Mouse (Mus musculus): ENCODE data around the gene Igfbp7. TPM values are rescaled to one million over a fixed set of nuclear protein-coding genes. Genes with fewer than 3 reads are reported as not detected.

Igfbp7 gene
- total RNA-seq, 2 experiments from 2014 or later = 22.4 to 26.5 TPM

DNA sequence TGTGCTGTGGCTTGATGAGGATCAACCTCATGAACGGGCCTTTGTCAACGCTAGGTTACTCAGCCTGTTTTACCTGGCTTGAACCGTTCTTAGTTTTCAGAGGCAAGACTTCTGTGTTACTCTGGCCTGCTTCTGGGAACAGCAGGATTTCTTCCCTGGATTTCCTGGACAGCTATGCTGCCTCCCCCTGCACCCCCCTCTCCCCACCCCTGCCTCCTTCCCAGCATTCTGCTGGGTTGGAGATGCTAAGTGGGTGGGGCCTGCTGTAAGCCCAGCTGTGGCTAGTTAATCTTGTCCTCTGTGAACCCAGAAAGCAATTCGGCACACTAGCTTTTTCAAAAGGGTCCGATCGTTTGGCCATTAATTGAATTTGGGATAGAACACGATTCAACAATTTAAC is 7.7 kb downstream of the Igfbp7 start:
- DNase-seq (ENCODE audit: low spot score in 2 of 2) = no peak
- TF ChIP-seq CTCF (conservative IDR thresholded peaks at IDR 0.05) = no peak
- H3K27ac ChIP-seq = no peak overlapping the region

DNA sequence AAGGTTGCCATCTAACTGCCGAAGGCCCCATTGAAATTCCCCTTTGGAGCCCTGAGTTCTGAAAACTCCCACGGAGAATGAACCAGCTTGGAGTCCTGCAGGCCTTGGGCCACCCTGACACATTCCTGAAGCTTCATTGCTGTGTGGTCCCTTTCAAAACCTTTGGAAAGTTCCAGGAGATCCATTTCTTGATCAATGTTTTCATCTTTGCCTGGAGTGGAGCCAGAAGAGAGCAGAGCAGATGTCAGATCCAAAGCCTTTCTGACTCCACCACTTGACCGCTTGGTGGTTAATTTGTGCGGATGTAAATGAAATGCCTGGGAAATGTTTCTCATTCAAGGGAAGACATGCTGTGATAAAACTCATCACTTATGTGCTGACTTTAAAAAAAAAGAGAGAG is 8.8 kb downstream of the Igfbp7 start:
- Histone ChIP-seq H3K4me3 (no peak overlapping the region), H3K27ac (no peak overlapping the region)
- no peak for DNase-seq (ENCODE audit: low spot score in 2 of 2)
- no peak for TF ChIP-seq CTCF (conservative IDR thresholded peaks at IDR 0.05)

More for the DNA sequence above, 7.7 kb downstream of the Igfbp7 start:
- H3K4me3 ChIP-seq = no peak overlapping the region

DNA sequence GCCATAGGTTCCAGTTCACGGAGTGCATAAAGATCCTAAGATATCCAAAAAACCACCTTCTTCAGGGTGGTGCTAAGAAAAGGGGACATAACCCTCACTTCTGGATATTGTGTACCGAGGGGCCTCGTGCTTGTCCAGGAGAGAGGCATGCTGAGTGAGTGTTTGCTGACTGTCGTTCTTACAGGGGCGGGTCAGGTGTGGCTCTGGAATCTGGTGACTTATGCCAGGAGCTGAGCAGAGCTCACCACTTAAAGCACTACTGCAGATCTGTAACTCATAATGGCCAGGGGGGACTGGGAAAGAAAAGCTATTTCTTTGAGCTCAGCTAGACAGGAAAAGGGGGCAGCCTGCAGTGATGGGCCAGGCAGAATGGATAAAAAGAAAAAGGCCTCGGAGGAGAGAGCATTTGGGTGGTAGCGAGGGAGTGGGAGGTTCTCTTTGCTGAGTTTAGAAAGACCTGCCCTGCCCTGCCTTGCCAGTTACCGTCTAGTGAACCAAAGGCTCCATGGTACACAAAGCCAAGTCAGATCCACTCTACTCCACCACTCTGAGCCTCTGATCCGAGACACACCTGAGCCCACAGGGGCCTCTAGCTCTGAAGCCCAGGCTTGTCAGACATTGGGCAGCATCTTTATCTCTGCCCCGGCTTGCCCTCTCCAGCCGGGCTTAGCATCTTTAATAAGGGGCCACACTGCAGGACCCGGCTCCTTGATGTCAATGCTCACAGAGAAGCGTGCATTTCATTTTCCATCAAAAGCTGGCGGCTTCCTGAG is 9.4 kb downstream of the Igfbp7 start:
- H3K4me3 ChIP-seq = no peak overlapping the region
- no peak for DNase-seq (ENCODE audit: low spot score in 2 of 2)
- no peak for TF ChIP-seq CTCF (conservative IDR thresholded peaks at IDR 0.05)
- H3K27ac ChIP-seq = no peak overlapping the region

- no peak for DNase-seq (ENCODE audit: low spot score in 2 of 2)
- no peak for TF ChIP-seq CTCF (conservative IDR thresholded peaks at IDR 0.05)
- no peak overlapping the region for H3K4me3 ChIP-seq
- H3K27ac ChIP-seq = no peak overlapping the region
Measured at GRCm38 (mm10) chr5:77393990-77394618, 13.7 kb downstream of the Igfbp7 start.

GRCm38 (mm10) chr5:77393094-77393619 is 14.7 kb downstream of the Igfbp7 start:
- no peak for DNase-seq (ENCODE audit: low spot score in 2 of 2)
- H3K4me3 ChIP-seq = no peak overlapping the region

GRCm38 (mm10) chr5:77390272-77390671 is 17.6 kb downstream of the Igfbp7 start:
- H3K27ac ChIP-seq = no peak overlapping the region
- DNase-seq (ENCODE audit: low spot score in 2 of 2) = no peak
- TF ChIP-seq CTCF (conservative IDR thresholded peaks at IDR 0.05) = no peak

More at GRCm38 (mm10) chr5:77393094-77393619, 14.7 kb downstream of the Igfbp7 start:
- no peak overlapping the region for H3K27ac ChIP-seq
- no peak for TF ChIP-seq CTCF (conservative IDR thresholded peaks at IDR 0.05)

GRCm38 (mm10) chr5:77388359-77388758 is 19.5 kb downstream of the Igfbp7 start:
- no peak overlapping the region for H3K4me3 ChIP-seq
- no peak for TF ChIP-seq CTCF (conservative IDR thresholded peaks at IDR 0.05)
- no peak overlapping the region for H3K27ac ChIP-seq
- no peak for DNase-seq (ENCODE audit: low spot score in 2 of 2)

More at GRCm38 (mm10) chr5:77390272-77390671, 17.6 kb downstream of the Igfbp7 start:
- no peak overlapping the region for H3K4me3 ChIP-seq

- DNase-seq (ENCODE audit: low spot score in 2 of 2) = no peak
- TF ChIP-seq CTCF (conservative IDR thresholded peaks at IDR 0.05) = no peak
- H3K4me3 ChIP-seq = no peak overlapping the region
- no peak overlapping the region for H3K27ac ChIP-seq
Measured at GRCm38 (mm10) chr5:77387414-77387704, 20.5 kb downstream of the Igfbp7 start.

DNA sequence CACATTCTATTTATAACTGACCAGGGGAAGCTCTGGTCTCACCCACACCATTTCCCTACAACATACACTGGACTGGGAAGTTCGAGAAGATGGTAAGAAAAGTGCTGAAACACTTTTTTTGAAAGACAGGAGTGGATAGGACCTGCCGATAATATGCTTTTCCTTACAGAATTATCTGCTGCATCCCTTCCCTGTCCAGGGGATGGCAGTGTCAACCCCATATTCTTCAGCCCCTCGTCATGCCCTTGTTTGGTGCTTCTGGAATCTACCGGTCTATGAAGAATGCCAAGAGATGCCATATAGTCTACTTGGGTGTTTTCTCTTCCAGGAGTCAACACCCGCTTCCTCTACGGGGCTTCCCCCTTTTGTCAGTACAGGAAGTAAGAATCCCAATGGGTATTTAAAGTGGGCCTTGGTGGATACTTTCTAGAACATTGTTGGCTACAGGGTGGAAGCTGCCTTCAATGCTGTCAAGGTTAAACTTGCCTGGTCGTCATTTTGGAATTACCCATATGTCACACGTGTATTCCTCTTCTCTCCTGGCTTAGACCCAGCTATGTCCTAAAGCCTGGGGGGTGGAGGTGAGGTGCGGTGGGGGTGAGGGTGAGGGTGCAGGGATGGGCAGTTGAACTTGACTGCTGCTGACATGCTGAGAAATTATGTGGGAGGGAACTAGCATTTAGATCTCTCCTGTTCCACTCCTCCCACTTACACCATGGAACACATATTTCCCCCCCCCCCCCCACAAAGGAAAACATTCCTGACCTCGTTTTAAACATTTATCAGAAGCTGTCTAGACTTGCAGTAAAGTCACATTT is 21.0 kb downstream of the Igfbp7 start:
- DNase-seq (ENCODE audit: low spot score in 2 of 2) = no peak
- no peak overlapping the region for H3K4me3 ChIP-seq
- TF ChIP-seq CTCF (conservative IDR thresholded peaks at IDR 0.05) = peak; percentile 14; the same call in 1 of the 2 replicates
- no peak overlapping the region for H3K27ac ChIP-seq

GRCm38 (mm10) chr5:77385900-77386595 is 21.8 kb downstream of the Igfbp7 start:
- DNase-seq (ENCODE audit: low spot score in 2 of 2) = no peak
- no peak for TF ChIP-seq CTCF (conservative IDR thresholded peaks at IDR 0.05)
- Histone ChIP-seq H3K4me3 (no peak overlapping the region), H3K27ac (no peak overlapping the region)

DNA sequence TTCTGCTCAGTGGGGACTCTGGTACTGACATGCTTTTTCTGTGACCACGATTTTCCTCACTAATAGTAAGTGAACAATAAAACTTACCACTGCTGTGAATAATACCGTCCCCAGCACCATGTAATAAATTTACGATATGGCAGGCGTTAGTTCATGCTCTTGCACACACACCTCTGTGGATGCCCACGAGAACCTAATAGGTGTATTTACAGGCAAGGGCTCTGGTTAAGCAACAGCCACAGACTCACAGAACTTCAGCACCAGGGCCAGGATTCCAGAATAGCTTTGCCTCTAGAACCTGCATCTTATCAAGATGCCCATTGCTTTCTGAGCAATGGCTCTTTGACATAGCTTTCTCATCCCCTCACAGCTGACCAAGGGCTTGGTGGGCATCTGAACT is 22.6 kb downstream of the Igfbp7 start:
- no peak overlapping the region for H3K27ac ChIP-seq
- TF ChIP-seq CTCF (conservative IDR thresholded peaks at IDR 0.05) = no peak
- no peak for DNase-seq (ENCODE audit: low spot score in 2 of 2)
- H3K4me3 ChIP-seq = no peak overlapping the region

- no peak for DNase-seq (ENCODE audit: low spot score in 2 of 2)
Measured at GRCm38 (mm10) chr5:77384724-77385123, 23.1 kb downstream of the Igfbp7 start.

More at GRCm38 (mm10) chr5:77384724-77385123, 23.1 kb downstream of the Igfbp7 start:
- TF ChIP-seq CTCF (conservative IDR thresholded peaks at IDR 0.05) = no peak
- Histone ChIP-seq H3K4me3 (no peak overlapping the region), H3K27ac (no peak overlapping the region)
